Mouse (Mus musculus): Measurements from ENCODE around the gene Plac9a. TPM values are rescaled to one million over a fixed set of nuclear protein-coding genes. Genes with fewer than 3 reads are reported as not detected.
"Not testable (repeated sequence)": the region's sequence is repeated elsewhere in the genome, so short reads cannot be mapped to it uniquely, and the experiment has no call there.

Gene Plac9a
- polyA plus RNA-seq (2014; fragmentation: Nextera tagmentation; extraction: Ambion mirVana): not detected in 2 replicates

- not testable (repeated sequence) for H3K27me3 ChIP-seq (ENCODE audit: control insufficient read depth, insufficient read depth, low read length); H3K4me1 ChIP-seq (replicated peaks; ENCODE audit: control insufficient read depth, insufficient read depth, low read length); H3K27ac ChIP-seq (ENCODE audit: low read depth, low read length); H3K9ac ChIP-seq (ENCODE audit: low read length); ATAC-seq (replicated peaks; ENCODE audit: low FRiP score); H3K36me3 ChIP-seq (ENCODE audit: control insufficient read depth, insufficient read depth, low read length); H3K4me3 ChIP-seq (ENCODE audit: low read depth, low read length); H3K4me2 ChIP-seq (ENCODE audit: low read depth, low read length, severe bottlenecking); H3K9me3 ChIP-seq (ENCODE audit: control insufficient read depth, low read length); DNase-seq (ENCODE audit: low spot score)
- WGBS: no CpG with 5 or more reads among the region's 10 CpGs
Measured at GRCm38 (mm10) chr14:25903000-25903399, at the start of gene Plac9a. Gene Plac9a, minus strand, starts transcription at chr14:25903100.

- H3K36me3 ChIP-seq (ENCODE audit: control insufficient read depth, insufficient read depth, low read length); H3K4me2 ChIP-seq (ENCODE audit: low read depth, low read length, severe bottlenecking); H3K9ac ChIP-seq (ENCODE audit: low read length); H3K27ac ChIP-seq (ENCODE audit: low read depth, low read length); H3K9me3 ChIP-seq (ENCODE audit: control insufficient read depth, low read length); DNase-seq (ENCODE audit: low spot score); H3K27me3 ChIP-seq (ENCODE audit: control insufficient read depth, insufficient read depth, low read length); ATAC-seq (replicated peaks; ENCODE audit: low FRiP score); H3K4me3 ChIP-seq (ENCODE audit: low read depth, low read length); H3K4me1 ChIP-seq (replicated peaks; ENCODE audit: control insufficient read depth, insufficient read depth, low read length): not testable (repeated sequence)
- WGBS: no CpG with 5 or more reads among the region's 8 CpGs
Measured at GRCm38 (mm10) chr14:25938004-25938403, 35.1 kb upstream of the Plac9a start, which contains the start of gene Cphx1. Gene Cphx1, plus strand, starts transcription at chr14:25938304.

GRCm38 (mm10) chr14:25936867-25937630 lies 34.1 kb upstream of the Plac9a start:
- H3K9me3 ChIP-seq (ENCODE audit: control insufficient read depth, low read length); H3K27me3 ChIP-seq (ENCODE audit: control insufficient read depth, insufficient read depth, low read length); H3K36me3 ChIP-seq (ENCODE audit: control insufficient read depth, insufficient read depth, low read length); H3K9ac ChIP-seq (ENCODE audit: low read length); ATAC-seq (replicated peaks; ENCODE audit: low FRiP score); H3K4me2 ChIP-seq (ENCODE audit: low read depth, low read length, severe bottlenecking); H3K4me3 ChIP-seq (ENCODE audit: low read depth, low read length); H3K27ac ChIP-seq (ENCODE audit: low read depth, low read length); H3K4me1 ChIP-seq (replicated peaks; ENCODE audit: control insufficient read depth, insufficient read depth, low read length); DNase-seq (ENCODE audit: low spot score): not testable (repeated sequence)
- no CpG with 5 or more reads among the region's 5 CpGs for WGBS

GRCm38 (mm10) chr14:25927562-25927881 lies 24.6 kb upstream of the Plac9a start, which contains the start of gene Tmem254a:
Gene Tmem254a, minus strand, starts transcription at chr14:25927672.
- not testable (repeated sequence) for H3K27me3 ChIP-seq (ENCODE audit: control insufficient read depth, insufficient read depth, low read length); H3K4me2 ChIP-seq (ENCODE audit: low read depth, low read length, severe bottlenecking); DNase-seq (ENCODE audit: low spot score); H3K36me3 ChIP-seq (ENCODE audit: control insufficient read depth, insufficient read depth, low read length); H3K9ac ChIP-seq (ENCODE audit: low read length); H3K4me3 ChIP-seq (ENCODE audit: low read depth, low read length); H3K9me3 ChIP-seq (ENCODE audit: control insufficient read depth, low read length); H3K27ac ChIP-seq (ENCODE audit: low read depth, low read length); H3K4me1 ChIP-seq (replicated peaks; ENCODE audit: control insufficient read depth, insufficient read depth, low read length)
- ATAC-seq (replicated peaks; ENCODE audit: low FRiP score): 0 out of 2 replicates have a peak, but pooled peaks have one; percentile 53
- no CpG with 5 or more reads among the region's 10 CpGs for WGBS

- not testable (repeated sequence) for DNase-seq (ENCODE audit: low spot score); H3K9me3 ChIP-seq (ENCODE audit: control insufficient read depth, low read length); H3K4me3 ChIP-seq (ENCODE audit: low read depth, low read length); H3K27ac ChIP-seq (ENCODE audit: low read depth, low read length); H3K9ac ChIP-seq (ENCODE audit: low read length); H3K27me3 ChIP-seq (ENCODE audit: control insufficient read depth, insufficient read depth, low read length); H3K36me3 ChIP-seq (ENCODE audit: control insufficient read depth, insufficient read depth, low read length); H3K4me1 ChIP-seq (replicated peaks; ENCODE audit: control insufficient read depth, insufficient read depth, low read length); H3K4me2 ChIP-seq (ENCODE audit: low read depth, low read length, severe bottlenecking)
- peak; percentile 66 for ATAC-seq (replicated peaks; ENCODE audit: low FRiP score)
- no CpG with 5 or more reads among the region's 44 CpGs for WGBS
Measured at GRCm38 (mm10) chr14:25926814-25927561, 24.1 kb upstream of the Plac9a start.

GRCm38 (mm10) chr14:25918427-25919170 lies 15.7 kb upstream of the Plac9a start:
- H3K9ac ChIP-seq (ENCODE audit: low read length); DNase-seq (ENCODE audit: low spot score); H3K27me3 ChIP-seq (ENCODE audit: control insufficient read depth, insufficient read depth, low read length); H3K4me3 ChIP-seq (ENCODE audit: low read depth, low read length); H3K27ac ChIP-seq (ENCODE audit: low read depth, low read length); H3K4me2 ChIP-seq (ENCODE audit: low read depth, low read length, severe bottlenecking); H3K36me3 ChIP-seq (ENCODE audit: control insufficient read depth, insufficient read depth, low read length); H3K4me1 ChIP-seq (replicated peaks; ENCODE audit: control insufficient read depth, insufficient read depth, low read length); H3K9me3 ChIP-seq (ENCODE audit: control insufficient read depth, low read length); ATAC-seq (replicated peaks; ENCODE audit: low FRiP score): not testable (repeated sequence)
- no CpG with 5 or more reads among the region's 5 CpGs for WGBS

- H3K27ac ChIP-seq (ENCODE audit: low read depth, low read length); DNase-seq (ENCODE audit: low spot score); ATAC-seq (replicated peaks; ENCODE audit: low FRiP score); H3K9ac ChIP-seq (ENCODE audit: low read length); H3K27me3 ChIP-seq (ENCODE audit: control insufficient read depth, insufficient read depth, low read length); H3K4me3 ChIP-seq (ENCODE audit: low read depth, low read length); H3K36me3 ChIP-seq (ENCODE audit: control insufficient read depth, insufficient read depth, low read length); H3K4me2 ChIP-seq (ENCODE audit: low read depth, low read length, severe bottlenecking); H3K4me1 ChIP-seq (replicated peaks; ENCODE audit: control insufficient read depth, insufficient read depth, low read length); H3K9me3 ChIP-seq (ENCODE audit: control insufficient read depth, low read length): not testable (repeated sequence)
- WGBS: no CpG with 5 or more reads among the region's 8 CpGs
Measured at GRCm38 (mm10) chr14:25908976-25909375, 6.1 kb upstream of the Plac9a start.

- ATAC-seq (replicated peaks; ENCODE audit: low FRiP score); DNase-seq (ENCODE audit: low spot score); H3K9ac ChIP-seq (ENCODE audit: low read length); H3K27me3 ChIP-seq (ENCODE audit: control insufficient read depth, insufficient read depth, low read length); H3K9me3 ChIP-seq (ENCODE audit: control insufficient read depth, low read length); H3K4me2 ChIP-seq (ENCODE audit: low read depth, low read length, severe bottlenecking); H3K4me1 ChIP-seq (replicated peaks; ENCODE audit: control insufficient read depth, insufficient read depth, low read length); H3K36me3 ChIP-seq (ENCODE audit: control insufficient read depth, insufficient read depth, low read length); H3K27ac ChIP-seq (ENCODE audit: low read depth, low read length); H3K4me3 ChIP-seq (ENCODE audit: low read depth, low read length): not testable (repeated sequence)
- no CpG with 5 or more reads among the region's 9 CpGs for WGBS
Measured at GRCm38 (mm10) chr14:25907272-25907671, 4.4 kb upstream of the Plac9a start.
